Mouse (Mus musculus): ENCODE results near the gene Bcl2l2.
A peak's percentile ranks its signal among the peaks of the same experiment; 100 is the strongest.

DNA sequence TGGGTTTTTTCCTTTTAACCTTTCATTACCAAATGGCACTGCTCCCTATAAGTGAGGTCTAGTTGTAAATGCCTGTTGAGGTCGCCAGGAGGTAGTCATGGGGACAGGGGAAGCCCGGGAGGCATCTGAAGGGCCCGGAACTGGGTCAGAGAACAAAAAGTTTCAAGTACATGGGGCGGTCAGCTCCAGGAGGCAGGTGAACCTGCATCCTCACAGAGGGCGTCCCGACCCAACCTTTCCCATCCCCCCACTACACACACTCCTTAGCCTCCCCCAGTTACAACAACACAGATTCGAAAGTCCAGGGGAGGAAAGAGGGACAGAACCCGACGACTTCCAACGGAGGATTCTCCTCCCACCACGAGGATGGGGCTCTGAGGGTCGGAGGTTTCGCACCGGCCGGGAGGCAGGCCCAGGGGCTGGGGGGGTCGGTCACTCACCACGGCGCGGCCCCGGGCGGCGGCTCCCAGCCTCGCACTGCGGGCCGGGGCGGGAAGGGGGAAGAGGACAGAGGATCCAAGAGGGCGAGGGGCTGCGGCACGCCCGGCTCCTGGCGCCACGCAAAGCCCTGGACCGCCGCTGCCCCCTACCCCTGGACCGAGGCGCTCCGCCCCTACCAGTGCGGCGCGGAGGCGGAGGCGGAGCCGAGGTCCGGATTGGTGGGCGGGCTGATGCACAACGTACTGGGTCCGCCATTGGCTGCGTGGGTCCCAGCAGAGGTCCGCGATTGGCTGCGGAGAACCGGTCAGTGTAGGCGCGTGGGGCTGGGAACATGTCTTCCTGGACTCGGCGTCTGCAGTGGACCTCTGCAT, 19.5 kb upstream of the Bcl2l2 start:
- no peak for TF ChIP-seq CTCF (IDR thresholded peaks at IDR 0.05; ENCODE audit: borderline replicate concordance, insufficient read depth, low read length)
- peak; percentile 78 for TF ChIP-seq POLR2A (IDR thresholded peaks at IDR 0.05; ENCODE audit: low read depth, low read length)

All from embryonic fibroblast, embryonic 13.5 days (primary cell).